Mouse (Mus musculus) midbrain, embryonic 15.5 days (tissue): ENCODE measurements around the gene Pithd1. TPM values are rescaled to one million over a fixed set of nuclear protein-coding genes. Genes with fewer than 3 reads are reported as not detected.
A peak's percentile ranks its signal among the peaks of the same experiment; 100 is the strongest.

Source experiments
- ATAC-seq: fragments of 200-750 bp; cut with Nextera tagmentation; replicated peaks from 2 replicates; pipeline ENCODE4 v1.8.0; 2017; ENCODE audit warnings: moderate TSS enrichment
- H3K27ac ChIP-seq: fragments of 300-500 bp; sonication (generic); 2 replicates; pipeline ENCODE4 v1.5.1; 2015; ENCODE audit warnings: mild to moderate bottlenecking, inconsistent platforms
- H3K27me3 ChIP-seq: fragments of 300-500 bp; sonication (generic); replicated peaks from 2 replicates; pipeline ENCODE4 v1.6.1; 2015; ENCODE audit warnings: inconsistent platforms
- H3K36me3 ChIP-seq: fragments of 300-500 bp; sonication (generic); replicated peaks from 2 replicates; pipeline ENCODE4 v1.6.1; 2015; ENCODE audit warnings: inconsistent platforms
- H3K4me1 ChIP-seq: fragments of 300-500 bp; sonication (generic); 2 replicates; pipeline ENCODE4 v1.6.1; 2015; ENCODE audit warnings: inconsistent platforms
- H3K4me2 ChIP-seq: fragments of 300-500 bp; sonication (generic); 2 replicates; pipeline ENCODE4 v1.6.1; 2015; ENCODE audit warnings: inconsistent platforms, mild to moderate bottlenecking, moderate library complexity
- H3K4me3 ChIP-seq: fragments of 300-500 bp; sonication (generic); 2 replicates; pipeline ENCODE4 v1.5.1; 2015; ENCODE audit warnings: mild to moderate bottlenecking, inconsistent platforms
- H3K9ac ChIP-seq: fragments of 300-500 bp; sonication (generic); 2 replicates; pipeline ENCODE4 v1.6.1; 2015; ENCODE audit warnings: mild to moderate bottlenecking, inconsistent platforms
- H3K9me3 ChIP-seq: fragments of 300-500 bp; sonication (generic); 2 replicates; pipeline ENCODE4 v1.6.1; 2016; ENCODE audit warnings: inconsistent platforms
- WGBS: fragments of 180-500 bp; shearing (Covaris S2); methylation state at CpG from one replicate; pipeline ENCODE4 v1.1.7; 2015; ENCODE audit warnings: mixed read lengths; 5-methylcytosine and 5-hydroxymethylcytosine counted together
- polyA plus RNA-seq: library from polyadenylated mRNA; unstranded; fragments of >200 nt; fragmentation: Nextera tagmentation; extraction: Ambion mirVana; gene quantifications from 2 replicates; pipeline ENCODE4 v1.2.1, GENCODE M21; 2015

Gene Pithd1
- 62.8 and 64.6 TPM in 2 replicates for polyA plus RNA-seq

GRCm38 (mm10) chr4:135986943-135987710 lies at the start of gene Pithd1:
Pithd1 (minus strand) TSS chr4:135987264.
- no peaks in the 10 kb centered on the region for H3K9me3 ChIP-seq
- H3K27ac ChIP-seq, result peak within 1 kb of the TSS; percentile 94
- H3K4me2 ChIP-seq, result peak within 1 kb of the TSS; percentile 91
- under 1% methylated on average over 75 of the region's 81 CpGs for WGBS
- H3K4me1 ChIP-seq, result peaks cover 23% of the 10 kb centered on the region
- no peaks in the 10 kb centered on the region for H3K27me3 ChIP-seq
- H3K4me3 ChIP-seq, result peak within 1 kb of the TSS; percentile 74
- peak; percentile 94 for ATAC-seq
- H3K9ac ChIP-seq, result peak within 1 kb of the TSS; percentile 92
- peaks cover 8% of the 10 kb centered on the region; the same call in 1 of the 2 replicates for H3K36me3 ChIP-seq

GRCm38 (mm10) chr4:136035078-136035477 lies 48.0 kb upstream of the Pithd1 start:
- Histone ChIP-seq H3K36me3 (no peaks in the 10 kb centered on the region), H3K4me2 (no peak overlapping the region), H3K9me3 (no peaks in the 10 kb centered on the region), H3K27me3 (no peaks in the 10 kb centered on the region), H3K9ac (no peak overlapping the region), H3K27ac (no peak overlapping the region), H3K4me1 (0 out of 2 replicates have a peak, but pooled peaks cover 3% of the 10 kb centered on the region), H3K4me3 (no peak overlapping the region)
- no peak for ATAC-seq
- WGBS, result 63% methylated on average over 4 of the region's 4 CpGs

GRCm38 (mm10) chr4:136033231-136033630 lies 46.2 kb upstream of the Pithd1 start:
- H3K4me3 ChIP-seq, result no peak overlapping the region
- H3K4me2 ChIP-seq, result no peak overlapping the region
- H3K9me3 ChIP-seq, result no peaks in the 10 kb centered on the region
- no peak for ATAC-seq
- H3K9ac ChIP-seq, result no peak overlapping the region
- WGBS, result 88% methylated on average over 1 of the region's 1 CpGs
- no peak overlapping the region for H3K27ac ChIP-seq
- 0 out of 2 replicates have a peak, but pooled peaks cover 3% of the 10 kb centered on the region for H3K4me1 ChIP-seq
- no peaks in the 10 kb centered on the region for H3K27me3 ChIP-seq
- no peaks in the 10 kb centered on the region for H3K36me3 ChIP-seq

- Histone ChIP-seq H3K27ac (no peak overlapping the region), H3K36me3 (no peaks in the 10 kb centered on the region), H3K9me3 (no peaks in the 10 kb centered on the region), H3K9ac (no peak overlapping the region), H3K4me2 (no peak overlapping the region), H3K4me3 (no peak overlapping the region), H3K27me3 (no peaks in the 10 kb centered on the region), H3K4me1 (0 out of 2 replicates have a peak, but pooled peaks cover 3% of the 10 kb centered on the region)
- WGBS, result 6% methylated on average over 8 of the region's 8 CpGs
- no peak for ATAC-seq
Measured at GRCm38 (mm10) chr4:136030968-136031909, 44.2 kb upstream of the Pithd1 start.

GRCm38 (mm10) chr4:136028689-136029088 lies 41.6 kb upstream of the Pithd1 start:
- Histone ChIP-seq H3K9me3 (no peaks in the 10 kb centered on the region), H3K27ac (no peak overlapping the region), H3K4me2 (no peak overlapping the region), H3K36me3 (no peaks in the 10 kb centered on the region), H3K4me1 (0 out of 2 replicates have a peak, but pooled peaks cover 3% of the 10 kb centered on the region), H3K9ac (no peak overlapping the region), H3K27me3 (no peaks in the 10 kb centered on the region), H3K4me3 (no peak overlapping the region)
- ATAC-seq, result no peak
- 89% methylated on average over 5 of the region's 5 CpGs for WGBS

- WGBS, result 87% methylated on average over 19 of the region's 19 CpGs
- Histone ChIP-seq H3K27ac (no peak overlapping the region), H3K4me1 (0 out of 2 replicates have a peak, but pooled peaks cover 3% of the 10 kb centered on the region), H3K9ac (no peak overlapping the region), H3K36me3 (no peaks in the 10 kb centered on the region), H3K4me2 (no peak overlapping the region), H3K27me3 (no peaks in the 10 kb centered on the region), H3K9me3 (no peaks in the 10 kb centered on the region), H3K4me3 (no peak overlapping the region)
- no peak for ATAC-seq
Measured at GRCm38 (mm10) chr4:136028132-136028564, 41.1 kb upstream of the Pithd1 start.

GRCm38 (mm10) chr4:136027416-136028131 lies 40.5 kb upstream of the Pithd1 start:
- no peak overlapping the region for H3K27ac ChIP-seq
- 82% methylated on average over 8 of the region's 8 CpGs for WGBS
- no peaks in the 10 kb centered on the region for H3K27me3 ChIP-seq
- ATAC-seq, result no peak
- H3K4me1 ChIP-seq, result 0 out of 2 replicates have a peak, but pooled peaks cover 3% of the 10 kb centered on the region
- H3K4me3 ChIP-seq, result no peak overlapping the region
- no peaks in the 10 kb centered on the region for H3K9me3 ChIP-seq
- H3K9ac ChIP-seq, result no peak overlapping the region
- no peaks in the 10 kb centered on the region for H3K36me3 ChIP-seq
- no peak overlapping the region for H3K4me2 ChIP-seq

- WGBS, result 83% methylated on average over 1 of the region's 1 CpGs
- H3K36me3 ChIP-seq, result no peaks in the 10 kb centered on the region
- no peak overlapping the region for H3K4me2 ChIP-seq
- no peak overlapping the region for H3K4me3 ChIP-seq
- no peaks in the 10 kb centered on the region for H3K9me3 ChIP-seq
- no peak for ATAC-seq
- peaks cover 5% of the 10 kb centered on the region for H3K4me1 ChIP-seq
- no peak overlapping the region for H3K9ac ChIP-seq
- H3K27ac ChIP-seq, result no peak overlapping the region
- no peaks in the 10 kb centered on the region for H3K27me3 ChIP-seq
Measured at GRCm38 (mm10) chr4:136025350-136025749, 38.3 kb upstream of the Pithd1 start.

- Histone ChIP-seq H3K27me3 (no peaks in the 10 kb centered on the region), H3K27ac (no peak overlapping the region), H3K9ac (no peak overlapping the region), H3K4me3 (no peak overlapping the region), H3K4me2 (no peak overlapping the region), H3K4me1 (peaks cover 20% of the 10 kb centered on the region), H3K36me3 (no peaks in the 10 kb centered on the region), H3K9me3 (no peaks in the 10 kb centered on the region)
- ATAC-seq, result no peak
- WGBS, result 96% methylated on average over 9 of the region's 9 CpGs
Measured at GRCm38 (mm10) chr4:136022924-136023323, 35.9 kb upstream of the Pithd1 start.

- ATAC-seq, result peak; percentile 98
- H3K4me2 ChIP-seq, result peak within 1 kb of the TSS; percentile 90
- peaks cover 20% of the 10 kb centered on the region for H3K4me1 ChIP-seq
- peak within 1 kb of the TSS; percentile 78 for H3K4me3 ChIP-seq
- no peaks in the 10 kb centered on the region for H3K27me3 ChIP-seq
- under 1% methylated on average over 48 of the region's 48 CpGs for WGBS
- no peaks in the 10 kb centered on the region for H3K36me3 ChIP-seq
- H3K27ac ChIP-seq, result peak within 1 kb of the TSS; percentile 73
- H3K9me3 ChIP-seq, result no peaks in the 10 kb centered on the region
- H3K9ac ChIP-seq, result peak within 1 kb of the TSS; percentile 84
Measured at GRCm38 (mm10) chr4:136021549-136022047, 34.5 kb upstream of the Pithd1 start, which contains the start of gene Eloa. Eloa (minus strand) TSS chr4:136021763.

- no peaks in the 10 kb centered on the region for H3K27me3 ChIP-seq
- no peaks in the 10 kb centered on the region for H3K9me3 ChIP-seq
- H3K9ac ChIP-seq, result peak overlapping the region; percentile 84
- peak overlapping the region; percentile 78 for H3K4me3 ChIP-seq
- under 1% methylated on average over 61 of the region's 62 CpGs for WGBS
- peak; percentile 85 for ATAC-seq
- peaks cover 20% of the 10 kb centered on the region for H3K4me1 ChIP-seq
- peak overlapping the region; percentile 73 for H3K27ac ChIP-seq
- H3K4me2 ChIP-seq, result peak overlapping the region; percentile 90
- H3K36me3 ChIP-seq, result no peaks in the 10 kb centered on the region
Measured at GRCm38 (mm10) chr4:136020743-136021548, 33.9 kb upstream of the Pithd1 start.
